Mouse (Mus musculus) kidney, adult 2 months (tissue): ENCODE measurements at regions not wholly inside any gene's neighbourhood (a gene's known extent, or its start where the extent isn't known, plus 50 kb on each side); places are given as distances from the start of the nearest gene placed in this dataset.

ENCODE experiments used
- CTCF ChIP-seq: fragments of 200-500 bp; conservative IDR thresholded peaks from 2 replicates; pipeline ENCODE4 v1.5.1; 2011; ENCODE audit warnings: low read depth, mild to moderate bottlenecking, control low read depth, low read length, moderate library complexity, mixed read lengths; ENCODE audit not compliant: insufficient read depth, insufficient read length
- POLR2A ChIP-seq: fragments of 200-500 bp; IDR thresholded peaks from one replicate; pipeline ENCODE4 v1.6.1; 2011; ENCODE audit warnings: low read depth, low read length, control low read depth

GRCm38 (mm10) chr1:136741061-136741460 is 116.4 kb downstream of the Zfp281 start:
- TF ChIP-seq POLR2A (no peak), CTCF (no peak)
